Mouse (Mus musculus) lung, adult 2 months (tissue): ENCODE data around the gene Pllp.

ENCODE experiments used
- CTCF ChIP-seq: fragments of 200-500 bp; IDR thresholded peaks from 2 replicates; pipeline ENCODE4 v1.5.1; 2011; ENCODE audit warnings: mild to moderate bottlenecking, low read length, control low read depth; ENCODE audit not compliant: insufficient read depth
- POLR2A ChIP-seq: fragments of 200-500 bp; IDR thresholded peaks from 2 replicates; pipeline ENCODE4 v1.6.1; 2011; ENCODE audit warnings: low read depth, mild to moderate bottlenecking, control low read depth, low read length, borderline replicate concordance; ENCODE audit errors: extremely low read depth

DNA sequence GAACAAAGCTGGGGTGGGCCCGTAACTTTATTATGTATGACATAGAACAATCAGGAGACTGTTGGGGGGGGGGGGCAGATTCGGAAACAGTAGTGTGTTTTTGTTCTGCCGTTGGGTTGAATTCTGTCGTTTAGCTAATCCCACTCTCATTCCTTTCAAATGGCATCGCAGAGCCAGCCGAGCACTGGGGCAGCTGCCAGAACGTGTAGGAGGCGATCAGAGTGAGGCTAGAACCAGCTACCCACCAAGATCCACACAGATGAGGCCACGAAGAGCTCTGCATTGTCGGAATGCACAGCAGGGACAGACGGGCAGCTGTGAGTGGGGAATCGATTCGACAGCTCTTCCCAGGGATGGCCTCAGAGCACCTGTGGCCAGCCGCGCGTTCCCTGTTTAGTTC lies 3.3 kb upstream of the Pllp start:
- TF ChIP-seq POLR2A: no peak
- TF ChIP-seq CTCF: no peak
